Mouse (Mus musculus) limb, embryonic 15.5 days (tissue): ENCODE results near the gene Nyap1. TPM values are rescaled to one million over a fixed set of nuclear protein-coding genes. Genes with fewer than 3 reads are reported as not detected.
A peak's percentile ranks its signal among the peaks of the same experiment; 100 is the strongest.

Source experiments
- ATAC-seq: fragments of 200-750 bp; cut with Nextera tagmentation; 2 replicates; pipeline ENCODE4 v1.8.0; 2017; ENCODE audit warnings: low read depth, moderate TSS enrichment; ENCODE audit not compliant: insufficient number of reproducible peaks, low FRiP score, low TSS enrichment
- H3K27ac ChIP-seq: fragments of 300-500 bp; sonication (generic); 2 replicates; pipeline ENCODE4 v1.5.1; 2015; ENCODE audit warnings: moderate library complexity, mild to moderate bottlenecking, inconsistent platforms
- H3K27me3 ChIP-seq: fragments of 300-500 bp; sonication (generic); 2 replicates; pipeline ENCODE4 v1.6.1; 2015; ENCODE audit warnings: inconsistent platforms
- H3K36me3 ChIP-seq: fragments of 300-500 bp; sonication (generic); 2 replicates; pipeline ENCODE4 v1.6.1; 2015; ENCODE audit warnings: inconsistent platforms
- H3K4me1 ChIP-seq: fragments of 300-500 bp; sonication (generic); 2 replicates; pipeline ENCODE4 v1.6.1; 2015; ENCODE audit warnings: inconsistent platforms
- H3K4me2 ChIP-seq: fragments of 300-500 bp; sonication (generic); 2 replicates; pipeline ENCODE4 v1.6.1; 2015; ENCODE audit warnings: mild to moderate bottlenecking, inconsistent platforms
- H3K4me3 ChIP-seq: fragments of 300-500 bp; sonication (generic); 2 replicates; pipeline ENCODE4 v1.5.1; 2015; ENCODE audit warnings: mild to moderate bottlenecking, inconsistent platforms
- H3K9ac ChIP-seq: fragments of 300-500 bp; sonication (generic); 2 replicates; pipeline ENCODE4 v1.6.1; 2015; ENCODE audit warnings: inconsistent platforms
- H3K9me3 ChIP-seq: fragments of 300-500 bp; sonication (generic); 2 replicates; pipeline ENCODE4 v1.6.1; 2016; ENCODE audit warnings: inconsistent platforms
- WGBS: fragments of 180-500 bp; shearing (Covaris S2); methylation state at CpG from one replicate; pipeline ENCODE4 v1.1.7; 2015; 5-methylcytosine and 5-hydroxymethylcytosine counted together
- polyA plus RNA-seq: library from polyadenylated mRNA; unstranded; fragments of >200 nt; fragmentation: Nextera tagmentation; extraction: Ambion mirVana; gene quantifications from 2 replicates; pipeline ENCODE4 v1.2.1, GENCODE M21; 2015

The Nyap1 gene
- polyA plus RNA-seq, 1 experiment from 2014 or later: 3.5 TPM

DNA sequence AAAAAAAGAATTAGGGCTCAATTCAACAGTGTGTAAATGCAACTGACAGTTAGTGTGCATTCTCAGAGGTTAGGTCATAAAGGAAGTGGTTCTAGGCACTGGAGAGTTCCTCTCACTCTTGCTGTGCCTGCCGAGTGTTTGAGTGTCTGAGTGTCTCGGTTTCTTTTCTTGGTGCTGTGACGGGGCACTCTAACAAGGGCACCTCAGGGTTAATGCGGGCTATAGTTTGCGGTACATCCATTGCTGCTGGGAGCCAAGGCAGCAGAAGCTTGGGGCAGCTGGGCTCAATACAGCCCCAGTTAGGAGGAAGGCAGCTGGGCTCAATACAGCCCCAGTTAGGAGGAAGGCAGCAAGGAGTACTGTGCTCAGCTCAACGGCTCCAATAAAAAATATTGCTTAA, 36.2 kb downstream of the Nyap1 start:
- Histone ChIP-seq H3K4me1 (peaks cover 6% of the 10 kb centered on the region), H3K36me3 (no peaks in the 10 kb centered on the region), H3K27ac (no peak overlapping the region), H3K4me3 (no peak overlapping the region), H3K9me3 (no peaks in the 10 kb centered on the region), H3K4me2 (no peak overlapping the region), H3K27me3 (no peaks in the 10 kb centered on the region), H3K9ac (no peak overlapping the region)
- WGBS: 50% methylated on average over 6 of the region's 6 CpGs
- no peak for ATAC-seq

- Histone ChIP-seq H3K27ac (no peak overlapping the region), H3K9ac (no peak overlapping the region), H3K4me2 (no peak overlapping the region), H3K9me3 (no peaks in the 10 kb centered on the region), H3K27me3 (no peaks in the 10 kb centered on the region), H3K36me3 (no peaks in the 10 kb centered on the region), H3K4me1 (no peaks in the 10 kb centered on the region), H3K4me3 (no peak overlapping the region)
- ATAC-seq: no peak
- 49% methylated on average over 2 of the region's 2 CpGs for WGBS
Measured at GRCm38 (mm10) chr5:137699850-137700249, 41.6 kb downstream of the Nyap1 start.

GRCm38 (mm10) chr5:137699080-137699479, 42.3 kb downstream of the Nyap1 start:
- no peaks in the 10 kb centered on the region for H3K9me3 ChIP-seq
- ATAC-seq: no peak
- H3K4me3 ChIP-seq: no peak overlapping the region
- no peaks in the 10 kb centered on the region for H3K4me1 ChIP-seq
- no peaks in the 10 kb centered on the region for H3K27me3 ChIP-seq
- H3K9ac ChIP-seq: no peak overlapping the region
- H3K27ac ChIP-seq: no peak overlapping the region
- H3K4me2 ChIP-seq: no peak overlapping the region
- 51% methylated on average over 3 of the region's 3 CpGs for WGBS
- no peaks in the 10 kb centered on the region for H3K36me3 ChIP-seq

DNA sequence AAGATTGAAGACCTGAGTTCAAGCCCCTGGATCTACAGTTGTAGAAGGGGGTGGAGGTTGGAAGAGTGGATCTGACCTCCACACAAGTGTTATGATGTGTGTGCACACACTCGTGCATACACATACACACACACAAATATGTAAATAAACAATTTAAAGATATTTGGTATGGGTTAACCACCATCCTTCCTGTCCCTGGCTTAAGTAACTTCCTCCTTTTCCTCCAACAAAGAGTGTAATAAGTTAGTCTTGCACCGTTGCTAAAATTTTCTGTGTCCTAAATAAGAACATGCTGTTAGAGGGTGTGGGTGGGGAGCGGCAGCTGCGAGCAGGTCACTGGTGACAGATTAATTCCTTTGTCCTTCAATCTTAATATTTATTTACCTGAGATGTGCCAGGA, 45.5 kb downstream of the Nyap1 start:
- Histone ChIP-seq H3K4me1 (no peaks in the 10 kb centered on the region), H3K36me3 (no peaks in the 10 kb centered on the region), H3K4me2 (no peak overlapping the region), H3K9me3 (no peaks in the 10 kb centered on the region), H3K27me3 (no peaks in the 10 kb centered on the region), H3K27ac (no peak overlapping the region), H3K9ac (no peak overlapping the region), H3K4me3 (no peak overlapping the region)
- ATAC-seq: no peak
- WGBS: 74% methylated on average over 4 of the region's 4 CpGs

- no peak for ATAC-seq
- H3K4me1 ChIP-seq: no peaks in the 10 kb centered on the region
- H3K27ac ChIP-seq: no peak overlapping the region
- no peaks in the 10 kb centered on the region for H3K27me3 ChIP-seq
- H3K36me3 ChIP-seq: no peaks in the 10 kb centered on the region
- H3K4me3 ChIP-seq: no peak overlapping the region
- H3K9me3 ChIP-seq: no peaks in the 10 kb centered on the region
- WGBS: 67% methylated on average over 3 of the region's 3 CpGs
- H3K9ac ChIP-seq: no peak overlapping the region
- no peak overlapping the region for H3K4me2 ChIP-seq
Measured at GRCm38 (mm10) chr5:137694796-137695195, 46.6 kb downstream of the Nyap1 start.

GRCm38 (mm10) chr5:137691881-137692280, 49.5 kb downstream of the Nyap1 start:
- no peak overlapping the region for H3K27ac ChIP-seq
- H3K4me2 ChIP-seq: no peak overlapping the region
- no peaks in the 10 kb centered on the region for H3K27me3 ChIP-seq
- no peaks in the 10 kb centered on the region for H3K9me3 ChIP-seq
- WGBS: 63% methylated on average over 1 of the region's 1 CpGs
- ATAC-seq: no peak
- H3K4me3 ChIP-seq: no peak overlapping the region
- no peak overlapping the region for H3K9ac ChIP-seq
- no peaks in the 10 kb centered on the region for H3K36me3 ChIP-seq
- H3K4me1 ChIP-seq: no peaks in the 10 kb centered on the region

- WGBS: 58% methylated on average over 9 of the region's 9 CpGs
- Histone ChIP-seq H3K36me3 (no peaks in the 10 kb centered on the region), H3K4me3 (no peak overlapping the region), H3K9me3 (no peaks in the 10 kb centered on the region), H3K27me3 (no peaks in the 10 kb centered on the region), H3K27ac (no peak overlapping the region), H3K4me2 (no peak overlapping the region), H3K4me1 (no peaks in the 10 kb centered on the region), H3K9ac (no peak overlapping the region)
- no peak for ATAC-seq
Measured at GRCm38 (mm10) chr5:137690531-137690930, 50.9 kb downstream of the Nyap1 start.

- no peak overlapping the region for H3K4me2 ChIP-seq
- no peak for ATAC-seq
- H3K4me3 ChIP-seq: no peak overlapping the region
- no peak overlapping the region for H3K9ac ChIP-seq
- H3K27ac ChIP-seq: no peak overlapping the region
- H3K27me3 ChIP-seq: no peaks in the 10 kb centered on the region
- H3K9me3 ChIP-seq: no peaks in the 10 kb centered on the region
- H3K4me1 ChIP-seq: peaks cover 5% of the 10 kb centered on the region; the same call in 1 of the 2 replicates
- 76% methylated on average over 3 of the region's 3 CpGs for WGBS
- no peaks in the 10 kb centered on the region for H3K36me3 ChIP-seq
Measured at GRCm38 (mm10) chr5:137689974-137690373, 51.4 kb downstream of the Nyap1 start.

DNA sequence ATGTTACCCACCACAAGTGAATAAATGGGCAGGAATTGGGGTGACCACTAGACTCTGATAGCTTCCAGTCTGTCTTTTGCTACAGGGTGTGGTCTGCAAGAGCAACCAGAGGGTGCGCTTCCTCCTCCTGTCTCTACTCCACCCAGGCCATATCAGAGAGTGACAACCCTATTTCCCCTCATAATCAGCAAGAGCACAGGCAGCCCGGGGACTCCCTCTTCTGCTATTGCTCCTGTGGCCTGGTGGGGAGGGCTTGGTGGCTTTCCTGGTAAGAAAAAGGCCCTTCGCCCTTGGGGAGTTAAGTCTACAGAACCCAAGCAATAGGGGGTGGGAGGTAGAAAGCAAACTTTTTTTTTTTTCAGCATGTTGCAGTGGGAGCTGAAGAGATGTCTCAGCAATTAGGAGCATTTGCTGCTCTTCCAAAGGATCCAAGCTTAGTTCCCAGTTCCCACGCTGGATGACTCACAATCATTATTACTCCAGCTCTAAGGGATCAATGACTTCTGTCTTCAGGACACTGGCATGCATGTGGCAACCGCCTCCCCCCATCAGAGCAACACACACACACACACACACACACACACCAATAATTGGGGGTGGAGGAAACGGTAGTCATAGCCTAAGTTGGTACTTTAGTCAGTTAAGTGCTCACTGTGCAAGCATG, 55.1 kb downstream of the Nyap1 start:
- Histone ChIP-seq H3K4me3 (no peak overlapping the region), H3K9ac (no peak overlapping the region), H3K4me1 (peaks cover 19% of the 10 kb centered on the region), H3K4me2 (no peak overlapping the region), H3K36me3 (no peaks in the 10 kb centered on the region), H3K27me3 (no peaks in the 10 kb centered on the region), H3K27ac (no peak overlapping the region), H3K9me3 (no peaks in the 10 kb centered on the region)
- 81% methylated on average over 6 of the region's 6 CpGs for WGBS
- no peak for ATAC-seq

DNA sequence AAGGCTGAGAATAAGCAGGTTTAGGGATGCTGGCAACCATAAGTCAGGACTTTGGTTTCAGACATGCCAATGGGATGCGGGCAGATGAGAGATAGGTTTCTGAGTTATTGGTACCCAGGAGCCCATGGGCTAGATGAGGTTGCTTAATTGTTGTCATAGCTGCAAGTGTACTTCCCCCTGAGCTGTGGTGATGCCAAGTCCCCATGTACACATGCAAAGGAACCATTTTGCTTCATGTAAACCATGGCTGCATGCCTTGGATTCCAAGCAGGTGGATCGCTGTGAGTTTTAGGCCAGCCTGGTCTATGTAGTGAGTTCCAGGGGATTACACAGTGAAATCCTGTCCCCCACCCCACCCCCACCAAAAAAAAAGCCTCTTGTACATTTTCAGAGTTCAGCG, 55.8 kb downstream of the Nyap1 start:
- H3K4me3 ChIP-seq: no peak overlapping the region
- H3K9me3 ChIP-seq: no peaks in the 10 kb centered on the region
- H3K9ac ChIP-seq: no peak overlapping the region
- H3K4me1 ChIP-seq: peaks cover 19% of the 10 kb centered on the region
- ATAC-seq: no peak
- no peak overlapping the region for H3K27ac ChIP-seq
- 95% methylated on average over 3 of the region's 3 CpGs for WGBS
- no peak overlapping the region for H3K4me2 ChIP-seq
- no peaks in the 10 kb centered on the region for H3K36me3 ChIP-seq
- H3K27me3 ChIP-seq: no peaks in the 10 kb centered on the region

DNA sequence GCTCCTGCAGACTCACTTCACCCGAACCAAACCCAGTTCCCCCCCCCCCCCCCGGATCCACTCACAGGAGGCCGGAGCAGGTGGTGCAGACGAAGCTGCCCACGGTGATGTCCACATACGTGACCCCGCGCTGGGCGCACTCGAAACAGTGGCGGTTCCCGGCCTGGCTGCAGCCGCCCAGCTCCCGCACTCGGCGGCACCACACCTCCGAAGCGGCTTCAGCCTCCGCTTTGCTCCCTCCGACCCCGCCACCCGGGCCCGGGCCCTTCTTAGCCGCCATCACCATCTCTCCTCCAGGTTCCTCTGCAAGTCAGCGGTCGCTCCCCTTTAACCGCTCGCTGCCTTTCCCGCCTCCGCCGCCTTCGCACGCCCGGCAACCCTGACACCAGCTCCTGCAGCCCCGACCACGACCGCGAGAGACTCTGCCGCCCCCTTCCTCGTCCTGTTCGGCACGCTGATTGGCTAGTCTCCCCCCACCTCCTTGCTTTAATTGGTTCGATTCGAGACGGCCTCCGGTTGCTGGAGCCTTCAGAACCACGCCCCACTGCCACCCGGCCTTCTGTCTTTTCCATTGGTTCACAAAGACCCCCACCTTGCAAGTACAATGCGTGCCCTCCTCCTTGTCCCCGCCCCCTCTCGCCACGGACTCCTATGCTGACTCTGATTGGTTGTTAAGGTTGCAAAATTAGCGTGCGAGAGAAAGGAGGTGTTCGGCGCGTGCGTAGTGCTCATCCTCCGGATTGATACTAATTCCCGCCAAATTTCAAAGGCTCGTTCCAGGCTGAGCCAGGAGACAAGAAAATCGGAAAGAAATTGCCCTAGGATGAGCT, 56.9 kb downstream of the Nyap1 start, which contains the start of gene Agfg2:
Agfg2 (minus strand) TSS at position 433 of the 830 bp plus-strand sequence.
- Histone ChIP-seq H3K27me3 (no peaks in the 10 kb centered on the region), H3K9ac (peak within 1 kb of the TSS; percentile 62), H3K4me2 (peak within 1 kb of the TSS; percentile 94), H3K9me3 (no peaks in the 10 kb centered on the region), H3K27ac (peak within 1 kb of the TSS; percentile 77), H3K4me3 (peak within 1 kb of the TSS; percentile 78), H3K4me1 (peaks cover 19% of the 10 kb centered on the region), H3K36me3 (no peaks in the 10 kb centered on the region)
- under 1% methylated on average over 57 of the region's 62 CpGs for WGBS
- ATAC-seq: peak; percentile 99
